Mouse (Mus musculus): Measurements from ENCODE around the gene Rras2.
A peak's percentile ranks its signal among the peaks of the same experiment; 100 is the strongest.

Rras2 gene

DNA sequence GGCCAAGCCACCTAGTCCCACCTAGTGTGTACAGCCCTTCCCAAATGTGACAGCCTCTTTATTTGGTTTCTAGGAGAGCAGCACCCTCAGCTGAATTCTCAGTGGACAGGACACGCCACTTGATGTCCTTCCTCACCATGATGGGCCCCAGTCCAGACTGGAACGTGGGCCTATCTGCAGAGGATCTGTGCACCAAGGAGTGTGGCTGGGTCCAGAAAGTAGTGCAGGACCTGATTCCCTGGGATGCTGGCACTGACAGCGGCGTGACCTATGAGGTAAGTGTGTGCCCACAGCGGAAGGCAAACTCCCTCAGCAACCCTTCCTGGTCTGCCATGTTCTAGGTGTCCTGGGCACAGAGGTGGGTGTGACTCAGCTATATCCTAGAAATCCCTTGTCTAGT lies 88.8 kb downstream of the Rras2 start:
- no peak for DNase-seq (ENCODE audit: low spot score in 2 of 2)

- no peak for DNase-seq (ENCODE audit: low spot score in 2 of 2)
Observed at GRCm38 (mm10) chr7:114027406-114027805, 90.2 kb downstream of the Rras2 start.

- no peak for DNase-seq (ENCODE audit: low spot score in 2 of 2)
Observed at GRCm38 (mm10) chr7:114026923-114027322, 90.7 kb downstream of the Rras2 start.

GRCm38 (mm10) chr7:114020704-114021093 lies 96.9 kb downstream of the Rras2 start:
- peak; percentile 60 to 63 for DNase-seq (ENCODE audit: low spot score in 2 of 2)

GRCm38 (mm10) chr7:114020057-114020703 lies 97.4 kb downstream of the Rras2 start:
- DNase-seq (ENCODE audit: low spot score in 2 of 2): no peak

GRCm38 (mm10) chr7:114018861-114019260 lies 98.7 kb downstream of the Rras2 start:
- DNase-seq (ENCODE audit: low spot score in 2 of 2): no peak

- no peak for DNase-seq (ENCODE audit: low spot score in 2 of 2)
Observed at GRCm38 (mm10) chr7:114016001-114016949, 101.3 kb downstream of the Rras2 start.

GRCm38 (mm10) chr7:114011726-114012443 lies 105.7 kb downstream of the Rras2 start:
- no peak for DNase-seq (ENCODE audit: low spot score in 2 of 2)

DNA sequence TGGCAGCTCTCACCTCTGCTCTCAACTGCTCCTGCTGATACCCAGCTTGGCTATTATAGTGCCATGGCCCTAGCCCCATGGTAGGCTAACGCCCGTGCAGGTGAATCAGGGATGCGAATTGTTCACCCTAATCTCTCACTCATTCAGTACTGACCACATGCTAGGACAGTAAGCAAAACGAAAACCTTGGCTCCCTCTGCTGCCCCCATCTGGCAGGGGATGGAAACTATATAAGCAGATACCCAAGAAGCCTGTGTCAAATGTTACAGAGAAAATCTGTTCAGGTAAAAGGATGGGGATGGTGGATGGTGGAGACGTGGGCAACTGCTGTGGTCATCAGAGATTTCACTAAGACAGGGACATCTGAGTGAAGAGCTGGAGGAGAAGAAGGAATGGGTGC lies 110.0 kb downstream of the Rras2 start:
- no peak for DNase-seq (ENCODE audit: low spot score in 2 of 2)

DNA sequence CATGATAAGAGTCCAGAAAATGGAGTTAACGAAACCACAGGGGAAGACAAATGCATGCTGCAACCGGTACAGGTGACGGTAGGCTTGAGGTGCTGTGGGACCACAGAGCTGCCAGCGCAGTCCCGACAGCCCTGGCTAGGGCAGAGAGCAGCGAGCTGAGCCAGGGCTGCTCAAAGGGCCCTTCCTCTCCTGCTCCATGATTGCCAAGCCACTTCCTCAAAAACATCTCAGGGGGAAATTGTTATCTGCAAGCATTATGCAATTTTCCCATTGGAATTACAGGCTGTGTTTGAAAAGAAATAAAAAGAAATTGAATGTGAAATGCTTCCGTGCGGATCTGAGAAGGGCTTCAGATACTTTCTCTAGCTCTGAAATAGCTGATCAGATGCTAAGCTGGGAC lies 111.1 kb downstream of the Rras2 start:
- DNase-seq (ENCODE audit: low spot score in 2 of 2): no peak

DNA sequence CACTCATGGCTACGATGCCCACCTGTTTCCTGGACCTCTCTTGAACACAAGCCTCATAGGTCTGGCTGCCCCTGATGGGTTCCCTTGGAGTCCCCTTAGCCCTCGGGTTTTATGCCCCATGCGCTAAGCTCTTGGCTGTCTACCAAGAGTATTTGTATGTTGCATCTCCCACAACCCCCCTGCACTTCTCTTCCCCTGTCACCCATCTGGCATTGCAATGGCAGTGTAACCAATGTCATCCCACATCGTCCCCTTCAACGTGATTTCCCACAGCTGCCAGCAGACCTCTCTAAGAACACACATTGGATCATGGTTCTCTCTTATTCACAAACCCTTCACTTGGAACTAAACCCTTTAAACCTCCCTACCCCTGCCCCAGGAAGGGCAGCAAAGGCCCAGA lies 112.1 kb downstream of the Rras2 start:
- DNase-seq (ENCODE audit: low spot score in 2 of 2): no peak

DNA sequence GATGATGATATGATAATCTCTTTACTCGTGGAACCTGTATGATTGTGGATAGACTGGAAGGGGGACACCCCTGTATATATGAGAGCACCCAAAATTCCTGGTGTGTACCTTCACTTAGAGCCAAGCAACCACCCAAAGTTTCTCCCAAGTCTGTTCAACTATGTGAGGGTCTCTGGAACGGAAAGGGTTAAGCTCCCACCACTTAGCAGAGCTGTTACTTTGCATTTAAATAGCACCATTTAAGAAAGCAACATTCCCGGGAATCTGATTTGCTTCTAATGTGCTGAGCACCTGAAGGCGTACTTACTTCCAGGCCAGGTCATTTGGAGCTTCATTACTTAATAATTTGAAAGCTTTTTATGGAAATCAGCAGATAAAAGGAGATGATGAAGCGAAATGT lies 113.4 kb downstream of the Rras2 start:
- no peak for DNase-seq (ENCODE audit: low spot score in 2 of 2)

GRCm38 (mm10) chr7:113997675-113998354 lies 119.8 kb downstream of the Rras2 start:
- no peak for DNase-seq (ENCODE audit: low spot score in 2 of 2)
